Mouse (Mus musculus) ES-E14 (cell line): ENCODE measurements around the gene 3110040N11Rik. TPM values are rescaled to one million over a fixed set of nuclear protein-coding genes. Genes with fewer than 3 reads are reported as not detected.
A peak's percentile ranks its signal among the peaks of the same experiment; 100 is the strongest.
"Not testable (repeated sequence)": the region's sequence is repeated elsewhere in the genome, so short reads cannot be mapped to it uniquely, and the experiment has no call there.

Experiments used
- DNase-seq: peaks from one replicate; pipeline ENCODE4 v3.0.0-alpha.2; 2013; ENCODE audit warnings: low read depth, low spot score
- H3K27ac ChIP-seq: 2 replicates; pipeline ENCODE4 v1.5.1; 2012; ENCODE audit warnings: low read depth, mild to moderate bottlenecking, low read length, moderate library complexity, mixed read lengths; ENCODE audit not compliant: poor library complexity, insufficient read depth, severe bottlenecking
- H3K36me3 ChIP-seq: 2 replicates; pipeline ENCODE4 v1.6.1; 2012; ENCODE audit warnings: mild to moderate bottlenecking, low read length, moderate library complexity, mixed read lengths; ENCODE audit not compliant: control insufficient read depth, poor library complexity, insufficient read depth, severe bottlenecking
- H3K4me1 ChIP-seq, 2 experiments: fragments of 150-350 bp in 1 of 2; sonication (generic) in 1 of 2; 2 replicates each; pipeline ENCODE4 v1.6.1; 2012; ENCODE audit warnings: low read length in 2 of 2, mild to moderate bottlenecking in 1 of 2, mixed read lengths in 1 of 2; ENCODE audit not compliant: control insufficient read depth in 2 of 2, insufficient read depth in 2 of 2, poor library complexity in 1 of 2
- H3K4me3 ChIP-seq, 2 experiments: fragments of 150-350 bp in 1 of 2; sonication (generic) in 1 of 2; 2 replicates each; pipeline ENCODE4 v1.5.1; 2012; ENCODE audit warnings: low read length in 2 of 2, low read depth in 1 of 2, mild to moderate bottlenecking in 1 of 2, mixed read lengths in 1 of 2; ENCODE audit not compliant: insufficient read depth in 1 of 2, poor library complexity in 1 of 2, severe bottlenecking in 1 of 2
- H3K9ac ChIP-seq: 2 replicates; pipeline ENCODE4 v1.6.1; 2012; ENCODE audit warnings: low read depth, mild to moderate bottlenecking, low read length, mixed read lengths; ENCODE audit not compliant: poor library complexity, insufficient read depth, severe bottlenecking
- H3K9me3 ChIP-seq: fragments of 150-350 bp; sonication (generic); 2 replicates; pipeline ENCODE4 v1.6.1; 2012; ENCODE audit warnings: low read depth, mild to moderate bottlenecking, low read length; ENCODE audit not compliant: control insufficient read depth, insufficient read depth
- CHD2 ChIP-seq: IDR thresholded peaks from 2 replicates; pipeline ENCODE4 v1.6.1; 2014; ENCODE audit warnings: mild to moderate bottlenecking, low read depth, low read length, inconsistent platforms
- HCFC1 ChIP-seq: IDR thresholded peaks from 2 replicates; pipeline ENCODE4 v1.6.1; 2012; ENCODE audit warnings: low read length, inconsistent platforms, borderline replicate concordance; ENCODE audit not compliant: insufficient read depth
- MAFK ChIP-seq: IDR thresholded peaks from 2 replicates; pipeline ENCODE4 v1.6.1; 2014; ENCODE audit warnings: mild to moderate bottlenecking, low read depth, low read length, inconsistent platforms; ENCODE audit not compliant: insufficient read depth
- ZC3H11A ChIP-seq: IDR thresholded peaks from 2 replicates; pipeline ENCODE4 v1.6.1; 2012; ENCODE audit warnings: low read depth, mild to moderate bottlenecking, inconsistent platforms, low read length, borderline replicate concordance
- ZNF384 ChIP-seq: IDR thresholded peaks from 2 replicates; pipeline ENCODE4 v1.6.1; 2012; ENCODE audit warnings: low read depth, low read length, inconsistent platforms
- in situ Hi-C, 2 experiments: fragments of 600-800 bp; cut with MboI; formaldehyde crosslinking; loops; one replicate each; pipeline ENCODE4 v1.15.1; 2025; ENCODE audit warnings: low sequenced_read_pairs in 2 of 2, inconsistent platforms in 1 of 2; ENCODE audit not compliant: unreplicated experiment in 2 of 2
- total RNA-seq: library from RNA; depleted of rRNA; stranded (reverse); fragments of 300-350 nt; gene quantifications from 2 replicates; pipeline ENCODE4 v1.2.3, GENCODE M21; 2012; rRNA removed

3110040N11Rik gene
- 27.1 and 36.1 TPM in 2 replicates for total RNA-seq

GRCm38 (mm10) chr7:81789095-81789757 is at the start of gene 3110040N11Rik:
Gene 3110040N11Rik, minus strand, starts transcription at chr7:81789478.
- peak; percentile 73 for DNase-seq
- TF ChIP-seq MAFK (no peak), ZC3H11A (no peak), CHD2 (no peak), ZNF384 (no peak), HCFC1 (peak; percentile 39; the same call in 1 of the 2 replicates)
- H3K36me3 ChIP-seq: no peaks in the 10 kb centered on the region
- peak within 1 kb of the TSS; percentile 74 to 80 for H3K4me3 ChIP-seq
- in situ Hi-C loops: no loop called here
- peaks cover 0 to 4% of the 10 kb centered on the region in 2 experiments; a peak in 1 of 4 replicates for H3K4me1 ChIP-seq
- H3K9me3 ChIP-seq: no peaks in the 10 kb centered on the region
- peak within 1 kb of the TSS; percentile 90 for H3K9ac ChIP-seq
- peak within 1 kb of the TSS; percentile 70 for H3K27ac ChIP-seq

DNA sequence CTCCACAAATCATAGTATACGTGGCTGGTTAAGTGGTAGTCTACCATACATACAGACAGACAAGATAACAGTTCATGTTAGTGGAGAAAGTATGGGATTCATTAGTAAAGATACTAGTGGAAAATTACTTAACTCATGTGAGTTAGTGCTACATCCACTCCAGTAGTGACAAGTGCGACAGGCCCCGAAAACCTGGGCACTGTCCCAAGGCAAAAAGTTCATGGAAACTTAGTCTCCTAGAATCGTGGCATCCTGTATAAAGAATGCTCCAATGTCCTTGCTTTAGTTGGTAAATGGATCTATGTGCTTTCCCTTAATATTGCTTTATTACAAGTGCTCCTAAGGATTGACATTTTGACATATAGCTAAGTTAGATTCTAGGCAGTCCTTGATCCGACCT is 48.5 kb upstream of the 3110040N11Rik start:
- H3K9me3 ChIP-seq, H3K27ac ChIP-seq, H3K9ac ChIP-seq, H3K4me1 ChIP-seq, H3K4me3 ChIP-seq, DNase-seq, in situ Hi-C loops, H3K36me3 ChIP-seq: not testable (repeated sequence)

GRCm38 (mm10) chr7:81835430-81835829 is 46.2 kb upstream of the 3110040N11Rik start:
- in situ Hi-C loops: no loop called here
- H3K9me3 ChIP-seq: no peaks in the 10 kb centered on the region
- no peaks in the 10 kb centered on the region for H3K4me1 ChIP-seq
- no peaks in the 10 kb centered on the region for H3K36me3 ChIP-seq
- no peak for DNase-seq
- no peak overlapping the region for H3K4me3 ChIP-seq
- H3K27ac ChIP-seq: no peak overlapping the region
- TF ChIP-seq HCFC1 (no peak), MAFK (no peak), CHD2 (no peak), ZC3H11A (no peak), ZNF384 (no peak)
- H3K9ac ChIP-seq: no peak overlapping the region

GRCm38 (mm10) chr7:81834847-81835246 is 45.6 kb upstream of the 3110040N11Rik start:
- H3K27ac ChIP-seq: no peak overlapping the region
- H3K36me3 ChIP-seq: no peaks in the 10 kb centered on the region
- no peak for TF ChIP-seq HCFC1
- TF ChIP-seq ZNF384: no peak
- TF ChIP-seq ZC3H11A: no peak
- TF ChIP-seq CHD2: no peak
- no peak for TF ChIP-seq MAFK
- H3K4me1 ChIP-seq: peaks cover 0 to 2% of the 10 kb centered on the region in 2 experiments; a peak in 1 of 4 replicates
- H3K4me3 ChIP-seq: no peak overlapping the region
- H3K9me3 ChIP-seq: no peaks in the 10 kb centered on the region
- no peak for DNase-seq
- in situ Hi-C loops: no loop called here
- no peak overlapping the region for H3K9ac ChIP-seq

DNA sequence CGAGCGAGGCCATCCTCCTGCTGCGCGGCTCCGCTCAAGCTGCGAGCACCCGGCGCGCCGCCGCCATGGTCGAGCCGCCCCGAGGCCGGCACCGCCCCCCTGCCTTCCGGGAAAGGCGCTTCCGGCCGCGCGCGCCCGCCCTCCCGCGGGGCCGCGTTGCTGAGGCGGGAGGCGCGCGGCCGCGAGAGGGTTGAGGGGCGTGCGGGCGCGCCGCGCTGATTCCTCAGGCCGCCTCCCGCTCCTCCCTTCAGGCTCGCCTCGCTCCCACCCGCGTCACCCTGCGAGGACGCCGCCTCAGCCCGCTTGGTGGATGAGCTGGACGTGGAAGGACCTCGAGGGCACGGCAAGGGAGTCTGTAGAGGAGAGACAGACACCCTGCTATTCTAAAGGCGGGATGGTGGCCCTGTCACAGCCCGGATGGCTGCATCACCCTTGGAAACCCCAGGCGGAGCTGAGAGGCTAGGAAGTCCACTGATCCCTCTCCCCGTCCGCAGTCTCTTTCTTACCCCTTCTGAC is 40.2 kb upstream of the 3110040N11Rik start, which contains the start of gene Btbd1:
TSS of gene Btbd1 (minus strand) at position 53 of the 516 bp plus-strand sequence.
- peak within 1 kb of the TSS; percentile 4; the same call in 1 of the 2 replicates for H3K27ac ChIP-seq
- H3K9ac ChIP-seq: peak within 1 kb of the TSS; percentile 80
- no peak for TF ChIP-seq CHD2
- TF ChIP-seq ZC3H11A: no peak
- no peak for TF ChIP-seq ZNF384
- TF ChIP-seq HCFC1: no peak
- TF ChIP-seq MAFK: no peak
- H3K4me3 ChIP-seq: peak within 1 kb of the TSS; percentile 80 to 88
- H3K36me3 ChIP-seq: no peaks in the 10 kb centered on the region
- in situ Hi-C loops: no loop called here
- H3K9me3 ChIP-seq: no peaks in the 10 kb centered on the region
- H3K4me1 ChIP-seq: peaks cover 2 to 5% of the 10 kb centered on the region in 2 experiments; a peak in 3 of 4 replicates
- DNase-seq: peak; percentile 62
